Mouse (Mus musculus) cerebellum, adult 2 months (tissue): Measurements from ENCODE around the gene Ubxn10.

Experiments
- CTCF ChIP-seq: fragments of 200-500 bp; IDR thresholded peaks from 2 replicates; pipeline ENCODE4 v1.5.1; 2011; ENCODE audit warnings: low read depth, mild to moderate bottlenecking, control low read depth, low read length, moderate library complexity, borderline replicate concordance; ENCODE audit not compliant: insufficient read depth
- POLR2A ChIP-seq: fragments of 200-500 bp; IDR thresholded peaks from 2 replicates; pipeline ENCODE4 v1.6.1; 2011; ENCODE audit warnings: low read length, control low read depth, borderline replicate concordance; ENCODE audit not compliant: insufficient read depth

GRCm38 (mm10) chr4:138710633-138711032 lies 26.3 kb downstream of the Ubxn10 start:
- TF ChIP-seq CTCF (no peak), POLR2A (no peak; the same call in 1 of the 2 replicates)
